Mouse (Mus musculus) ES-E14 (cell line): ENCODE results near the gene Otop3. TPM values are rescaled to one million over a fixed set of nuclear protein-coding genes. Genes with fewer than 3 reads are reported as not detected.
"Not testable (repeated sequence)": the region's sequence is repeated elsewhere in the genome, so short reads cannot be mapped to it uniquely, and the experiment has no call there.

Experiments
- DNase-seq: peaks from one replicate; pipeline ENCODE4 v3.0.0-alpha.2; 2013; ENCODE audit warnings: low read depth, low spot score
- H3K27ac ChIP-seq: 2 replicates; pipeline ENCODE4 v1.5.1; 2012; ENCODE audit warnings: low read depth, mild to moderate bottlenecking, low read length, moderate library complexity, mixed read lengths; ENCODE audit not compliant: poor library complexity, insufficient read depth, severe bottlenecking
- H3K36me3 ChIP-seq: 2 replicates; pipeline ENCODE4 v1.6.1; 2012; ENCODE audit warnings: mild to moderate bottlenecking, low read length, moderate library complexity, mixed read lengths; ENCODE audit not compliant: control insufficient read depth, poor library complexity, insufficient read depth, severe bottlenecking
- H3K4me1 ChIP-seq, 2 experiments: fragments of 150-350 bp in 1 of 2; sonication (generic) in 1 of 2; 2 replicates each; pipeline ENCODE4 v1.6.1; 2012; ENCODE audit warnings: low read length in 2 of 2, mild to moderate bottlenecking in 1 of 2, mixed read lengths in 1 of 2; ENCODE audit not compliant: control insufficient read depth in 2 of 2, insufficient read depth in 2 of 2, poor library complexity in 1 of 2
- H3K4me3 ChIP-seq, 2 experiments: fragments of 150-350 bp in 1 of 2; sonication (generic) in 1 of 2; 2 replicates each; pipeline ENCODE4 v1.5.1; 2012; ENCODE audit warnings: low read length in 2 of 2, low read depth in 1 of 2, mild to moderate bottlenecking in 1 of 2, mixed read lengths in 1 of 2; ENCODE audit not compliant: insufficient read depth in 1 of 2, poor library complexity in 1 of 2, severe bottlenecking in 1 of 2
- H3K9ac ChIP-seq: 2 replicates; pipeline ENCODE4 v1.6.1; 2012; ENCODE audit warnings: low read depth, mild to moderate bottlenecking, low read length, mixed read lengths; ENCODE audit not compliant: poor library complexity, insufficient read depth, severe bottlenecking
- H3K9me3 ChIP-seq: fragments of 150-350 bp; sonication (generic); 2 replicates; pipeline ENCODE4 v1.6.1; 2012; ENCODE audit warnings: low read depth, mild to moderate bottlenecking, low read length; ENCODE audit not compliant: control insufficient read depth, insufficient read depth
- CHD2 ChIP-seq: IDR thresholded peaks from 2 replicates; pipeline ENCODE4 v1.6.1; 2014; ENCODE audit warnings: mild to moderate bottlenecking, low read depth, low read length, inconsistent platforms
- HCFC1 ChIP-seq: IDR thresholded peaks from 2 replicates; pipeline ENCODE4 v1.6.1; 2012; ENCODE audit warnings: low read length, inconsistent platforms, borderline replicate concordance; ENCODE audit not compliant: insufficient read depth
- MAFK ChIP-seq: IDR thresholded peaks from 2 replicates; pipeline ENCODE4 v1.6.1; 2014; ENCODE audit warnings: mild to moderate bottlenecking, low read depth, low read length, inconsistent platforms; ENCODE audit not compliant: insufficient read depth
- ZC3H11A ChIP-seq: IDR thresholded peaks from 2 replicates; pipeline ENCODE4 v1.6.1; 2012; ENCODE audit warnings: low read depth, mild to moderate bottlenecking, inconsistent platforms, low read length, borderline replicate concordance
- ZNF384 ChIP-seq: IDR thresholded peaks from 2 replicates; pipeline ENCODE4 v1.6.1; 2012; ENCODE audit warnings: low read depth, low read length, inconsistent platforms
- in situ Hi-C, 2 experiments: fragments of 600-800 bp; cut with MboI; formaldehyde crosslinking; loops; one replicate each; pipeline ENCODE4 v1.15.1; 2025; ENCODE audit warnings: low sequenced_read_pairs in 2 of 2, inconsistent platforms in 1 of 2; ENCODE audit not compliant: unreplicated experiment in 2 of 2
- total RNA-seq: library from RNA; depleted of rRNA; stranded (reverse); fragments of 300-350 nt; gene quantifications from 2 replicates; pipeline ENCODE4 v1.2.3, GENCODE M21; 2012

Gene Otop3
- total RNA-seq, 1 experiment, result not detected

DNA sequence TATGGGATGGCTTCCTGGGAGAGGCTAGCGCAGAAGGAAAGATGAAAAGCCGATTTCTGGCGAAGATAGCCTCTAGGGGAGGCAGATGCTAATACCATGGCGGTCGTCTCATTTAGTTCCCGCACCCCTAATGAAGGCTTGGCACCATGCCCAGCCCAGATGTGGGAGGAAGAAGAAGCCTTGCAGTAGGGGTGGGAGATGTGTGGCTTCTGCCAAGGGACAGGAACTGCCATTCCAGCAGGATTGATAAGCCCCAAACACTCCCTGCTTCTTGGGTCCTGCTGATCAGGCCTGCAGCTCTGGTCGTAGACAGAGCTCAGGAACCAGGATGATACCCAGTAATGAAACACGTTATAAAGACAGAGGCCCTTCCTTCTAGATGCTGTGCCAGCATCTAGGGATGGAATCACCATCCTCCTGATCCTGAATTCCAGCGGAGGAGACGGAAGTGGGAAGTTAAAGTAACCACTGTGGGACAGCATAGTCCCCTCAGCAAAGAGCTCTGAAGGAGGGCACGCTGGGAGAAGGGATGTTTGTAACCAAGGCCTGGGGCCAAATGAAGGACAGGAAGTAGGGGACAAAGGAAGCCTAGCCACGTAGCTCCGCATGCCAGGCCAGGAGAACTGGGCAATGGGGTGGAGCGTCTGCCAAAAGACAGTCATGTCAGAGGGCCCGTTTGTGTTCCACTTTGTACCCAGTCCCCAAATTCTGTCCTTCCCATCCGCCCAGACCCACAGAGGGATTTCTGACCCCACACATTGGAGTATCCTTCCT is 49.4 kb downstream of the Otop3 start:
- in situ Hi-C loops, result no loop called here
- Histone ChIP-seq H3K9ac (no peak overlapping the region), H3K9me3 (no peaks in the 10 kb centered on the region), H3K4me1 (peaks cover 0 to 19% of the 10 kb centered on the region in 2 experiments; a peak in 2 of 4 replicates), H3K4me3 (no peak overlapping the region), H3K27ac (no peak overlapping the region; the same call in 1 of the 2 replicates), H3K36me3 (no peaks in the 10 kb centered on the region)
- DNase-seq, result no peak
- TF ChIP-seq CHD2, result no peak
- no peak for TF ChIP-seq HCFC1
- no peak for TF ChIP-seq MAFK
- TF ChIP-seq ZNF384, result no peak
- no peak for TF ChIP-seq ZC3H11A

DNA sequence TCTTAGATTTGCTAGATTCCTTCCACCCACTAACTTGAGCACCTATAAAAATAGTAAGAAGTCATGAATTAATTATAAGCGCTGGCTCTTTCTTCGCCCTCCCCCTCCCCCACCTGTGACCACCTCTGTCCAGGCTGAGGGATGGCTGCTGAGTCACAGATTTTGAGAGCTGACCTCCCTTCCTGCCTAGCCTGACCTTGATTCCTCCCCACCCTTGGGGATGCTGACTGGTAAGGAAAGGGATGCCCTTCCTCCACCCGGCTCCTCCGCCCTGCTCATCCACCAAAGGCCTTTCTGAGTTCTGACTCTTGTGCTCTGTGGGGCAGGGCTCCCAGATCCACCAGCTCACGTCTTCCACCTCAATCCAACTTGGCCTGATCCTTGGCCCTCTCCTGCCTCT is 50.1 kb downstream of the Otop3 start:
- H3K27ac ChIP-seq, result no peak overlapping the region
- DNase-seq, result no peak
- H3K4me3 ChIP-seq, result no peak overlapping the region
- H3K9me3 ChIP-seq, result no peaks in the 10 kb centered on the region
- H3K9ac ChIP-seq, result no peak overlapping the region
- in situ Hi-C loops, result no loop called here
- H3K4me1 ChIP-seq, result peaks cover 0 to 19% of the 10 kb centered on the region in 2 experiments; a peak in 2 of 4 replicates
- H3K36me3 ChIP-seq, result no peaks in the 10 kb centered on the region
- no peak for TF ChIP-seq CHD2
- no peak for TF ChIP-seq ZNF384
- no peak for TF ChIP-seq ZC3H11A
- TF ChIP-seq MAFK, result no peak
- TF ChIP-seq HCFC1, result no peak

DNA sequence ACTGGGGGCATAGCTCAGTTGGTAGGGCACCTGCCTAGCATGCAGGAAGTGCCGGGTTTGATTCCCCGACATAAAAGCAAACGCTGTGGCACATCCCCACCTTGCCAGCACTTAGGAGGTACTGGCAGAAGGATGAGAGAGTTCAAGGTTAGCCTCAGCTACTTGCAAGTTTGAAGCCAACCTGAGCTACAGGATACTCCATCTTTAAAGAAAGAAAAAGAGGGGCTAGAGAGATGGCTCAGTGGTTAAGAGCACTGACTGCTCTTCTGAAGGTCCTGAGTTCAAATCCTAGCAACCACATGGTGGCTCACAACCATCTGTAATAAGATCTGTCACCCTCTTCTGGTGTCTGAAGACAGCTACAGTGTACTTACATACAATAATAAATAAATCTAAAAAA is 52.3 kb downstream of the Otop3 start:
- H3K4me3 ChIP-seq, H3K36me3 ChIP-seq, H3K9ac ChIP-seq, H3K27ac ChIP-seq, H3K9me3 ChIP-seq, DNase-seq, in situ Hi-C loops: not testable (repeated sequence)
- peaks cover 0 to 19% of the 10 kb centered on the region in 2 experiments; a peak in 2 of 4 replicates for H3K4me1 ChIP-seq

DNA sequence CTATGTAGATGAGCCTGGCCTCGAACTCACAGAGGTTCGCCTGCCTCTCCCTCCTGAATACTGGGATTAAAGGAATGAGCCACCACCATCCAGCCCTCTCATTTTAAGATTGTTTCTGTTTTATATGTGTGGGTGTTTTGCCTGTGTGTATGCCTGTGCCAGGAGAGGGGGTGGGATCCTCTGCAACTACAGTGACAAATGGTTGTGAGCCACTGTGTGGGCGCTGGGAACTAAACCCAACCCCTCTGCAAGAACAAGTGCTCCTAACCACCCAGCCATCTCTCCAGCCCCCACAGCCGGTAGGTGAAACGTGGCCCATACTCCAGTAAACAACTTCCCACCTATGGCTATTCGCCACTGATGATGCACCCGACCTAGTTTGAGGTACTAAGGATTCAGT is 56.8 kb downstream of the Otop3 start:
- H3K9me3 ChIP-seq, result no peaks in the 10 kb centered on the region
- H3K4me1 ChIP-seq, result no peaks in the 10 kb centered on the region
- TF ChIP-seq ZC3H11A (no peak), HCFC1 (no peak), MAFK (no peak), CHD2 (no peak), ZNF384 (no peak)
- no peak overlapping the region for H3K27ac ChIP-seq
- no peak overlapping the region for H3K9ac ChIP-seq
- in situ Hi-C loops, result no loop called here
- H3K4me3 ChIP-seq, result no peak overlapping the region
- no peak for DNase-seq
- peaks cover 6% of the 10 kb centered on the region; the same call in 1 of the 2 replicates for H3K36me3 ChIP-seq
